Mouse (Mus musculus) brain, embryonic 14.5 days (tissue): Measurements from ENCODE around the gene Slc9a3.

Source experiments
- CTCF ChIP-seq: fragments of 200-500 bp; IDR thresholded peaks from 2 replicates; pipeline ENCODE4 v1.5.1; 2012; ENCODE audit warnings: inconsistent platforms, mild to moderate bottlenecking, moderate library complexity, borderline replicate concordance; ENCODE audit not compliant: insufficient read depth, insufficient read length; ENCODE audit errors: extremely low read depth
- POLR2A ChIP-seq: fragments of 200-500 bp; IDR thresholded peaks from 2 replicates; pipeline ENCODE4 v1.6.1; 2012; ENCODE audit warnings: mild to moderate bottlenecking, inconsistent platforms, borderline replicate concordance; ENCODE audit not compliant: poor library complexity, insufficient read depth, insufficient read length, severe bottlenecking; ENCODE audit errors: extremely low read depth

GRCm38 (mm10) chr13:74208317-74208985 lies 87.2 kb downstream of the Slc9a3 start, which contains the start of gene Exoc3:
- TF ChIP-seq POLR2A = peak; percentile 71; the same call in 1 of the 2 replicates
- no peak for TF ChIP-seq CTCF
